Mouse (Mus musculus) kidney, postnatal 14 days (tissue): Measurements from ENCODE around the gene Kdm1a.

Experiments
- DNase-seq: peaks from one replicate; pipeline ENCODE4 v3.0.0; 2022; ENCODE audit warnings: mixed read lengths

Kdm1a gene

DNA sequence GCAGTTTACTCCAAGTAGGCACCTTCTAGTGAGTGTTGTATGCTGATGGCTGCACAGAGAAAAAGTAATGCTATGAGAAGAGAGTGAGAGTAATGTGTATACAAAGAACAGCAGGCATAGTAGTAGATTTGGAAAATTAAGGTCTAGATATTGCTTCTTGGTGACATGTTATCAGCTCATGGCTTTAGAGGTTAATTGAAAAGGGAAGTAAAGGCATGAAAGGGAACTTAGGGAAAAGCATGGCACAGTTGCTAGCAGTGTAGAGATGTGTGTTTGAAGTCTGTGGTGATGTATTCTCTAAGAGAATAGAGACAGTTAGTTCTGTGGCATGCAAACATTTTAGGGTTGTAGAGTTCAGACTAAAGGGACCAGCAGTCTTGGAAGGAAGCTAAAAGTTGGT, 82.7 kb downstream of the Kdm1a start:
- DNase-seq, result no peak

DNA sequence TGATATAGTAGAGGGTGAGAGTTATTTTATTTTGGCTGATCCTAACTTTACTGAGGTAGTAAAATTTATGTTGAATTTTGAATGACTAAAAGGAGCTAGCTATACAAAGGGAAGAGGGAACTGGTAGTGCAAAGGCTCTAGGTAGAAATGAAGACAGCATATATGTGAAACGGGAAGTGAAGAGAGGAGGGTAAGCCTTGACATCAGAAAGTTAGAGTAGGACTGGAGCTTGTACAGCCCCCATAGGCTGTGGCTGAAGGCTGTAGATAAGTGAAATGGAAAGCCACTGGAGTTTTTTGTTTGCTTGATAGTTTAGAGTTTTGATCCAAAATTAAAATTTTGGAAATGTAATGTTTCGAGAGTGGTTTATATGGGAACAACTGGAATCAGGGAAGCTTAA, 83.9 kb downstream of the Kdm1a start:
- no peak for DNase-seq

DNA sequence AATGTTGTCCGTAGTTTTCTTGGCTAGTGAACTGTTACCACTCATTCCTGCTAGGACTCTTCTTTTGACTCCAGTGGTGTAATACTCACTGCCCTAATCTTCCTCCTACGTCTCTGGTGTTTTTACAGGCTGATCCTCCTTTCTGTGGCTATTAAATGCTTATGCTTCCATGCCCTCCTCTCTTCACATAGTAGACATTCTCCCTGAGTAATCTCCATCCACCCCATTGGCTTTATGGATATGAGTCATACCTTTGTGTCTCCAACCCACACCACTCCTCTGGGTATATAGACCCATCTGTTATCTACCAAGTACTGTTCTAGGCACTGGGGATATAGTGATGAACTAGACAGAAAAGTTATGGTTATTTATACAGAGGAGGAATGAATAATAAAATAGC, 84.4 kb downstream of the Kdm1a start:
- no peak for DNase-seq

DNA sequence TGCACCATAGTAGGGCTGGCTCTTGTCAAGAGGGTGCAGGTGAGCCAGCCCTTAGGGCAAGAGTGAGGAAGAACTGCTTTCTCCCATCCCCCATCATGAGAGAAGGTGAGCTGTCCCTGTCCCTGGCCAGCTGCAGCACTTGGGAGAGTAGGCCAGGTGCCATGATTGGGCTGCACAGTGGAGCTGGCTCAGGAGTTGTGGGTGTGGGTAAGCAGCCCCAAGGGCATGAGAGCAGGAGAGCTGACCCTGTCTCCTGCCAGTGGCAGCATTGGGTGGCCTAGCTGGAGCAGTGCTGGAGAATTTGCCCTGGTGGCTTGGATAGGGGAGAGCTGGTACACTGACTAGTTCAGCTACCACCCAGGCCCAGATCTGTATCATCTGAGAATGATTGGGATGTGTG, 89.6 kb downstream of the Kdm1a start:
- peak; percentile 17 for DNase-seq

DNA sequence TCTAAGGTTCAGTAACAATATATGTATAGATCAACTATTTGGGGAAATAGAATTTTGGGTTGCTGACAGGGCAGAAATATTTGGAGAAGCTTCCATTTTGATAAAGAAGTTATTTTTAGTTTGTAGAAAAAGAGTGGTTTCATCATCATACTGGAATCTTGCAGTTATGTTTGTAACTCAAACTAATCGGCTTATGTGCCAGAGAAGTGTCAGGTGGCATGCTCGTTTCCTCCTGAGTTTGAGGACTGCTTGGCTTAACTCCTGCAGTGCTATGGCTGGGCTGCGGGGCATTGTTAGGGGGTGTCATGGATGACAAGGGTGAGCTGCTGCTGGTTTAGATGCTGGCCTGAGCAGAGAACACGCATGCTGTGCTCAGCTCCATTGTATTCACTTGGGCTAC, 90.8 kb downstream of the Kdm1a start:
- DNase-seq, result peak; percentile 13

DNA sequence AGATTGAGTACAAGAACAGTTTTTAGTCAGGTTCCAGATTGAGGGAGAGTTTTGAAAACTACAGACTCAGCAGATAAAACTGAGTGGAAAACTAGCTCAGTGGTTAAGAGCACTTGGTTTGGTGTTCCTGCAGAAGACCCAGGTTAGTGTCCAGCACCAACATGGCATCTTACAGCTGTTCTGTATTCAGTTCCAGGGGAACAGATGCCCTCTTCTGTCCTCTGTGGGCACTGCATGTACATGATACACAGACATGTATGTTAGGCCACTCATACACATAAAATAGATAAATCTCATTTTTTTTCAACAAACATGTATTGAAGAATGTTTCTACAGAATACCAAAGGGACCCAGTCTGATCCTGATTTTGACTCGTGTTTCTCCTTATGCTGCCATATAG, 92.7 kb downstream of the Kdm1a start:
- DNase-seq, result peak; percentile 29

DNA sequence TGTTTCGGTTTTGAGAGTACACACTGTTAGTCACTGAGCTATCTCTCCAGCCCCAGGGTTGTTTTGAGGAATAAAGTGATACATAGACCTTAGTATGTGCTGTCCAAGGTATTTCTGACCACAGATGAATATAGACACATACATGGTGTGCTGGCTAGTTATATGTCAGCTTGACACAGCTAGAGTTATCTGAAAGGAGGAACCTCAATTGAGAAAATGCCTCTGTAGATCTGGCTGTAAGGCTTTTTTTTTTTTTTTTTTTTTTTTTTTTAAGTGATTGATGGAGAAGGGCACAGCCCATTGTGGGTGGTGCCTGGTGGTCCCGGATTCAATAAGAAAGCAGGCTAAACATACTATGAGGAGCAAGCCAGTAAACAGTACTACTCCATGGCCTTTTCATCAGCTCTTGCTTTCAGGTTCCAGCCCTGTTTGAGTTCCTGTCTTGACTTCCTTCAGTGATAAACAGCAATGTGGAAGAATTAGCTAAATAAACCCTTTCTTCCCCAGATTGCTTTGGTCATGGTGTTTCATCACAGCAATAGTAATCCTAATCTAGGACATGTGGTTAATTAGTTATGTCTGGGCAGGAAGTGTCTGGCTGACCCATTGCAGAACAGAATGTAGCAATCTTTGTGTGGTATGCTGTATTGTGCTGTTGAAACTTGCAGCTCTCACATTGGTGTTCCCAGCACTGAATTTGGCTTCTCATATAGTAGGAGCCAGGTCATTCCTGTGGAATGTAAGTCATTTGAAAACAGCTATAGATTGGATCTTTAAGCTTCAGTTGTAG, 96.9 kb downstream of the Kdm1a start:
- no peak for DNase-seq
